Mouse (Mus musculus) c-Kit-positive CD71-positive TER-119-negative erythroid progenitor cells, embryonic 14.5 days (primary cell): ENCODE results near the gene Lgi4.

ENCODE experiments used
- DNase-seq: peaks from one replicate; pipeline ENCODE4 v3.0.0-alpha.2; 2013; ENCODE audit warnings: low read depth

Lgi4 gene

GRCm38 (mm10) chr7:31059108-31059507 is at the start of gene Lgi4:
Gene Lgi4, plus strand, starts transcription at chr7:31059342.
- DNase-seq, result no peak

- no peak for DNase-seq
These were observed 46.2 kb upstream of the Lgi4 start for GRCm38 (mm10) chr7:31012971-31013370.

- no peak for DNase-seq
These were observed 41.8 kb upstream of the Lgi4 start for GRCm38 (mm10) chr7:31017104-31017901.

- no peak for DNase-seq
These were observed 30.5 kb upstream of the Lgi4 start for GRCm38 (mm10) chr7:31028609-31029008.

- no peak for DNase-seq
These were observed 28.4 kb upstream of the Lgi4 start for GRCm38 (mm10) chr7:31030717-31031116.

- no peak for DNase-seq
These were observed 27.4 kb upstream of the Lgi4 start for GRCm38 (mm10) chr7:31031731-31032130.

GRCm38 (mm10) chr7:31033409-31034165 is 25.6 kb upstream of the Lgi4 start:
- no peak for DNase-seq

GRCm38 (mm10) chr7:31034789-31035188 is 24.4 kb upstream of the Lgi4 start:
- no peak for DNase-seq

GRCm38 (mm10) chr7:31035291-31035690 is 23.9 kb upstream of the Lgi4 start:
- DNase-seq, result no peak

GRCm38 (mm10) chr7:31036917-31037316 is 22.2 kb upstream of the Lgi4 start:
- no peak for DNase-seq

- DNase-seq, result no peak
These were observed 21.5 kb upstream of the Lgi4 start for GRCm38 (mm10) chr7:31037675-31038074.

- DNase-seq, result no peak
These were observed 20.1 kb upstream of the Lgi4 start for GRCm38 (mm10) chr7:31039011-31039410.

GRCm38 (mm10) chr7:31040281-31041022 is 18.7 kb upstream of the Lgi4 start:
- DNase-seq, result no peak

GRCm38 (mm10) chr7:31041023-31041407 is 18.1 kb upstream of the Lgi4 start:
- DNase-seq, result no peak

- no peak for DNase-seq
These were observed 17.4 kb upstream of the Lgi4 start for GRCm38 (mm10) chr7:31041662-31042315.

GRCm38 (mm10) chr7:31042431-31042910 is 16.7 kb upstream of the Lgi4 start, which contains the start of gene Fxyd5:
Gene Fxyd5, minus strand, starts transcription at chr7:31042481.
- no peak for DNase-seq

- DNase-seq, result no peak
These were observed 9.9 kb upstream of the Lgi4 start for GRCm38 (mm10) chr7:31049135-31049845.

- no peak for DNase-seq
These were observed 9.3 kb upstream of the Lgi4 start for GRCm38 (mm10) chr7:31049846-31050281.

GRCm38 (mm10) chr7:31050487-31050886 is 8.7 kb upstream of the Lgi4 start:
- DNase-seq, result no peak

- DNase-seq, result no peak
These were observed 8.2 kb upstream of the Lgi4 start for GRCm38 (mm10) chr7:31050921-31051320.
